Mouse (Mus musculus) liver, postnatal 0 days (tissue): ENCODE measurements at regions not wholly inside any gene's neighbourhood (a gene's known extent, or its start where the extent isn't known, plus 50 kb on each side); places are given as distances from the start of the nearest gene placed in this dataset.

Source experiments
- CTCF ChIP-seq: sonication (generic); IDR thresholded peaks from 2 replicates; pipeline ENCODE4 v1.5.1; 2016; ENCODE audit warnings: antibody characterized with exemption, low read depth
- EP300 ChIP-seq: IDR thresholded peaks from 2 replicates; pipeline ENCODE4 v1.6.1; 2016; ENCODE audit warnings: antibody characterized with exemption, low read depth, mild to moderate bottlenecking

DNA sequence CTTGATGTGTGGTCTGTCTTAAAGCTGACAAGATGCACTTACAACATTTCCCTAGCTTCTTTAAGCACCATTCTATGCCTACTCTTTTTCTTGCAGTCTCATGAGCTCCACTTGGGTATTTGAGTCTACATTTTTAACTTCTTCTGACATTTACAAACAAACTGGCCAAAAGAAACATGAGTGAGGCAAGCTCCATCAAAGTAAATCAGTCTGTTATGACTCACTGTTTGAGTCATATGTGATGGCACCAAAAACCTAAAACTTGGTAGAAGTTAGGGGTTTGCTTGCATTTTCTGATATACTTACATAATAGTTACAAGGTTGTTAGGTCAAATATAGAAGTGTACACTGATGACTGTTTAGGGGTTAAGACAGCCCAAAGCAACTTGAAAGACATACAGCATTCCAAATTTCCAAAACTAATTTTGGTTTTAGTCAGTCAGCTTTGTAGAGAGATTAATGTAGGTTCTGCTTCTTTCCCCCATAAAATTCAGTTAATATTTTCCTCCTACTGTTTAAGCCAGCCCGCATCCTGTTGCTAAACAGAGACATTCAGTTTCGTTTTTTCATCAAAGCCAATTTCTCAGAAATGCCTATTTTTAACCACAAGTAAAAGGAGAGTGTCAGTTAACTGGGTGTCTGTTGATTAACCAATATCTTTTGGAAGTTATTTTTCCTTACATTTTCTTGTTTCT lies 129.4 kb downstream of the Olfr693 start:
- no peak for TF ChIP-seq CTCF
- no peak; the same call in 1 of the 2 replicates for TF ChIP-seq EP300
